ENCODE assay signal across 27 mouse cellular contexts in the genomic region with DNA sequence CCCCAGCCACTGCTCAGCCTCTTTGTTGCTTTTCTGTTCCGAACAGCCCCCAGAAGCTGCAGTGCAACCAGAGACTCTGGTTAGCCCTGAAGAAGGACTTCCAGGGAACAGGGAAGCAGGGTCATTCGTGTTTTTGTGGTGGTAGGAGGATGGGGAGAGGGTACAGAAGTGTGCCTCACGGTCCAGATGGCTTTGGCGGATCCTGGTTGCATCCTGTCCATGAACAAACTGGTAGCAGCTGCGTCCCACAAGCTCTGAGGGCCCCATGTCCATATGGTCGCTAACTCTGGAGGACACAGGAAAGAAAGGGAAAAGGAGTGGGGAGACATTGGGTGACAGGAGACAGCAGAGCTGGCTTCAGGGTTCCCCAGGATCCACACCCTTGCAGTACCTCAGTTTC. TPM values are rescaled to one million over a fixed set of nuclear protein-coding genes. Genes with fewer than 3 reads are reported as not detected.
A peak's percentile ranks its signal among the peaks of the same experiment; 100 is the strongest.
DNase-seq lines count a peak whose midpoint lies in the region; ATAC-seq and TF ChIP-seq lines count a peak whose summit lies in the region.
"Had no signal": no experiment of that assay in that cellular context is flagged by ENCODE, and none has a peak within 500 bp of the region (broad histone marks: within the 10 kb centered on the region; RNA-seq: fewer than 3 reads in every experiment).

No protein-coding gene starts in this region.

- H3K4me1 ChIP-seq in hindbrain, embryonic 13.5 days (replicated peaks), result no peaks in the 10 kb centered on the region
- H3K4me1 ChIP-seq in hindbrain, postnatal 0 days (ENCODE audit: insufficient read depth, low read length), result no peaks in the 10 kb centered on the region; the same call in 1 of the 2 replicates
- H3K4me1 ChIP-seq in testis, adult 2 months (ENCODE audit: control insufficient read depth, insufficient read depth, low read length), result peaks cover 23% of the 10 kb centered on the region
- H3K4me1 ChIP-seq: embryonic facial prominence, embryonic 12.5 days; embryonic facial prominence, embryonic 15.5 days; heart, embryonic 13.5 days; hindbrain, embryonic 12.5 days had no signal

- no peak for ATAC-seq in hindbrain, embryonic 13.5 days (ENCODE audit: low FRiP score)
- ATAC-seq in hindbrain, postnatal 0 days, result no peak
- no peak for ATAC-seq in monocyte, adult 5-6 weeks (replicated peaks; ENCODE audit: insufficient number of reproducible peaks, low FRiP score, low TSS enrichment, poor library complexity, severe bottlenecking)
- ATAC-seq: forebrain, embryonic 14.5 days; forebrain, postnatal 0 days; Patski had no signal

- no peaks in the 10 kb centered on the region for H3K9me3 ChIP-seq in hindbrain, embryonic 13.5 days
- no peaks in the 10 kb centered on the region for H3K9me3 ChIP-seq in hindbrain, postnatal 0 days (ENCODE audit: low read length)
- H3K9me3 ChIP-seq: embryonic facial prominence, embryonic 12.5 days; embryonic facial prominence, embryonic 15.5 days; G1E; heart, embryonic 13.5 days had no signal

- no peak for TF ChIP-seq POLR2A in testis, adult 2 months (IDR thresholded peaks at IDR 0.05; ENCODE audit: control insufficient read depth, low read depth, low read length)

- H3K36me3 ChIP-seq in hindbrain, embryonic 13.5 days, result peaks cover 21% of the 10 kb centered on the region; the same call in 1 of the 2 replicates
- H3K36me3 ChIP-seq in hindbrain, postnatal 0 days (ENCODE audit: insufficient read depth, low read length), result no peaks in the 10 kb centered on the region
- H3K36me3 ChIP-seq in testis, adult 2 months (ENCODE audit: control insufficient read depth, insufficient read depth, low read length), result no peaks in the 10 kb centered on the region
- H3K36me3 ChIP-seq: hindbrain, embryonic 12.5 days had no signal

- peaks cover 30% of the 10 kb centered on the region for H3K27me3 ChIP-seq in hindbrain, embryonic 13.5 days
- no peaks in the 10 kb centered on the region for H3K27me3 ChIP-seq in hindbrain, postnatal 0 days (ENCODE audit: insufficient read depth, low read length)
- no peaks in the 10 kb centered on the region for H3K27me3 ChIP-seq in testis, adult 2 months (ENCODE audit: control insufficient read depth, insufficient read depth, low read length)
- H3K27me3 ChIP-seq: embryonic facial prominence, embryonic 15.5 days; Patski had no signal

- H3K9ac ChIP-seq in hindbrain, embryonic 13.5 days, result peak overlapping the region; percentile 44; the same call in 1 of the 2 replicates
- H3K9ac ChIP-seq in hindbrain, postnatal 0 days (replicated peaks; ENCODE audit: low read length), result no peak overlapping the region
- H3K9ac ChIP-seq: embryonic facial prominence, embryonic 12.5 days; embryonic facial prominence, embryonic 15.5 days; forebrain, postnatal 0 days; heart, embryonic 13.5 days; hindbrain, embryonic 12.5 days had no signal

- H3K27ac ChIP-seq in hindbrain, embryonic 13.5 days, result no peak overlapping the region
- H3K27ac ChIP-seq in hindbrain, postnatal 0 days, result no peak overlapping the region
- H3K27ac ChIP-seq in testis, adult 2 months (ENCODE audit: control insufficient read depth, insufficient read depth, low read depth, low read length), result no peak overlapping the region
- H3K27ac ChIP-seq: embryonic facial prominence, embryonic 12.5 days; embryonic facial prominence, embryonic 15.5 days; gastrocnemius, adult 2 months; heart, embryonic 13.5 days; hindbrain, embryonic 12.5 days had no signal

- DNase-seq in cerebellum, postnatal 10 days, result peak; percentile 41 to 56
- no peak for DNase-seq in cerebellum, postnatal 36 days
- DNase-seq in hindbrain, postnatal 0 days (ENCODE audit: low spot score), result no peak
- DNase-seq in testis, postnatal 10 days (ENCODE audit: low spot score), result no peak
- DNase-seq: adrenal gland, postnatal 10 days; adrenal gland, postnatal 36 days; B cell, adult 2 months; cerebellum, adult 9-10 months; forebrain, postnatal 0 days; gastrocnemius, adult 2 months; gastrocnemius, postnatal 14 days; heart, adult 18-20 months; heart, postnatal 14 days; heart, postnatal 4 days; kidney, adult 11 months had no signal

- WGBS in hindbrain, embryonic 13.5 days, result 65% methylated on average over 6 of the region's 6 CpGs
- WGBS in hindbrain, postnatal 0 days, result 60% methylated on average over 6 of the region's 6 CpGs

- no peak overlapping the region for H3K4me2 ChIP-seq in hindbrain, embryonic 13.5 days
- H3K4me2 ChIP-seq in hindbrain, postnatal 0 days (ENCODE audit: low read depth, low read length), result no peak overlapping the region
- H3K4me2 ChIP-seq: embryonic facial prominence, embryonic 12.5 days; embryonic facial prominence, embryonic 15.5 days; heart, embryonic 13.5 days; hindbrain, embryonic 12.5 days had no signal

- no peak for TF ChIP-seq CTCF in hindbrain, postnatal 0 days (IDR thresholded peaks at IDR 0.05; ENCODE audit: low read depth)
- TF ChIP-seq CTCF in testis, adult 2 months (IDR thresholded peaks at IDR 0.05; ENCODE audit: control insufficient read depth, insufficient read depth, insufficient replicate concordance, low read depth, low read length), result no peak

- H3K4me3 ChIP-seq in hindbrain, embryonic 13.5 days, result no peak overlapping the region
- no peak overlapping the region for H3K4me3 ChIP-seq in hindbrain, postnatal 0 days (ENCODE audit: low read length)
- peak overlapping the region; percentile 40 for H3K4me3 ChIP-seq in testis, adult 2 months (ENCODE audit: control insufficient read depth, low read depth, low read length)
- H3K4me3 ChIP-seq: embryonic facial prominence, embryonic 12.5 days; embryonic facial prominence, embryonic 15.5 days; gastrocnemius, adult 2 months; heart, embryonic 13.5 days; hindbrain, embryonic 12.5 days had no signal

RNA-seq across cellular contexts. Expression of a gene that starts 8.6 kb away (rescaled TPM):
- 55.9 and 60.8 TPM in 2 replicates for polyA plus RNA-seq in hindbrain, embryonic 13.5 days (2015; fragmentation: Nextera tagmentation; extraction: Ambion mirVana)
- 71.7 and 72.6 TPM in 2 replicates for total RNA-seq in hindbrain, postnatal 0 days (2014; rRNA removed)
- polyA plus RNA-seq in hindbrain, postnatal 0 days (2015; fragmentation: Nextera tagmentation; extraction: Ambion mirVana), result 102 and 114 TPM in 2 replicates
- polyA plus RNA-seq in testis, adult 2 months (2012; rRNA removed), result 3.5 and 5.6 TPM in 2 replicates
- total RNA-seq in monocyte, adult 5-6 weeks (2017), result 16.1 to 32.9 TPM (median 21.0 TPM) in 3 replicates

RNA-seq across cellular contexts. Expression of a gene that starts 16.4 kb away (rescaled TPM):
- polyA plus RNA-seq in hindbrain, embryonic 13.5 days (2015; fragmentation: Nextera tagmentation; extraction: Ambion mirVana), result 2.3 and 2.5 TPM in 2 replicates
- total RNA-seq in hindbrain, postnatal 0 days (2014; rRNA removed), result 9.0 and 13.9 TPM in 2 replicates
- 7.6 and 7.9 TPM in 2 replicates for polyA plus RNA-seq in hindbrain, postnatal 0 days (2015; fragmentation: Nextera tagmentation; extraction: Ambion mirVana)
- 0.72 and 1.4 TPM in 2 replicates for polyA plus RNA-seq in testis, adult 2 months (2012; rRNA removed)
- total RNA-seq in monocyte, adult 5-6 weeks (2017), result not detected in 3 replicates
- total RNA-seq: adrenal gland, adult 18-20 months; adrenal gland, postnatal 10 days; adrenal gland, postnatal 36 days; gastrocnemius, adult 2 months; gastrocnemius, postnatal 14 days; gastrocnemius, postnatal 4 days; heart, adult 18-20 months; heart, postnatal 14 days; heart, postnatal 4 days had no signal
- polyA plus RNA-seq: G1E had no signal

Comparison
In these comparisons a context has a peak if more than half of its experiments do, and no peak if none do; other contexts are left out.
1. DNase-seq: peak in cerebellum, postnatal 10 days (2 of 2); none in cerebellum, postnatal 36 days (0 of 2), hindbrain, postnatal 0 days (single experiment) and testis, postnatal 10 days (single experiment).